Comparison of ENCODE assay signal across 12 mouse cellular contexts in genomic region chr12:100326732-100327131, GRCm38 (mm10).
A peak's percentile ranks its signal among the peaks of the same experiment; 100 is the strongest.
DNase-seq lines count a peak whose midpoint lies in the region; ATAC-seq and TF ChIP-seq lines count a peak whose summit lies in the region.
"Had no signal": no experiment of that assay in that cellular context is flagged by ENCODE, and none has a peak within 500 bp of the region (broad histone marks: within the 10 kb centered on the region; RNA-seq: fewer than 3 reads in every experiment).

No protein-coding gene starts in this region.

- H3K27me3 ChIP-seq in limb, embryonic 15.5 days: no peaks in the 10 kb centered on the region
- H3K27me3 ChIP-seq in limb, embryonic 10.5 days (ENCODE audit: low read depth, poor library complexity, severe bottlenecking): no peaks in the 10 kb centered on the region
- H3K27me3 ChIP-seq in myocyte (ENCODE audit: control insufficient read depth, insufficient read depth, insufficient read length): no peaks in the 10 kb centered on the region
- no peaks in the 10 kb centered on the region for H3K27me3 ChIP-seq in midbrain, embryonic 11.5 days (ENCODE audit: control insufficient read depth, insufficient read depth, low read length)

- H3K9ac ChIP-seq in limb, embryonic 15.5 days: no peak overlapping the region
- H3K9ac ChIP-seq in midbrain, embryonic 11.5 days (ENCODE audit: low read length): no peak overlapping the region

- H3ac ChIP-seq in myocyte (ENCODE audit: control insufficient read depth, insufficient read length): no peak overlapping the region

- peak; percentile 44 to 49 for DNase-seq in cerebellum, adult 18-20 months
- DNase-seq in cerebellum, postnatal 4 days (ENCODE audit: low spot score in 2 of 2): no peak
- DNase-seq in limb, embryonic 10.5 days (ENCODE audit: low spot score): no peak
- DNase-seq in cerebellum, adult 9-11 months: peak; percentile 70
- DNase-seq in frontal cortex, postnatal 36 days (ENCODE audit: low spot score in 2 of 2): no peak
- DNase-seq in midbrain, embryonic 11.5 days (ENCODE audit: low spot score, missing footprints): no peak
- DNase-seq: heart, postnatal 10 days; liver; midbrain, embryonic 14.5 days had no signal

- peaks cover 32% of the 10 kb centered on the region for H3K36me3 ChIP-seq in limb, embryonic 15.5 days
- peaks cover 22% of the 10 kb centered on the region for H3K36me3 ChIP-seq in limb, embryonic 10.5 days
- H3K36me3 ChIP-seq in myocyte (ENCODE audit: control insufficient read depth, insufficient read depth): no peaks in the 10 kb centered on the region
- no peaks in the 10 kb centered on the region; the same call in 1 of the 2 replicates for H3K36me3 ChIP-seq in midbrain, embryonic 11.5 days (ENCODE audit: control insufficient read depth, insufficient read depth, low read length)

- WGBS in limb, embryonic 15.5 days: 85% methylated on average over 2 of the region's 2 CpGs
- WGBS in limb, embryonic 10.5 days: 96% methylated on average over 2 of the region's 2 CpGs
- 90% methylated on average over 2 of the region's 2 CpGs for WGBS in midbrain, embryonic 11.5 days

- TF ChIP-seq POLR2A in myocyte (IDR thresholded peaks at IDR 0.05; ENCODE audit: insufficient read length, low read depth): no peak

- H3K79me2 ChIP-seq in myocyte (ENCODE audit: control insufficient read depth, insufficient read depth): no peaks in the 10 kb centered on the region

- H3K4me1 ChIP-seq in limb, embryonic 15.5 days: no peaks in the 10 kb centered on the region
- no peaks in the 10 kb centered on the region for H3K4me1 ChIP-seq in limb, embryonic 10.5 days
- no peaks in the 10 kb centered on the region for H3K4me1 ChIP-seq in midbrain, embryonic 11.5 days (ENCODE audit: control insufficient read depth, insufficient read depth, low read length)

- no peak overlapping the region for H3K27ac ChIP-seq in limb, embryonic 15.5 days
- H3K27ac ChIP-seq in limb, embryonic 10.5 days: no peak overlapping the region
- H3K27ac ChIP-seq in midbrain, embryonic 11.5 days (ENCODE audit: low read depth, low read length): no peak overlapping the region

- H3K9me3 ChIP-seq in limb, embryonic 15.5 days: no peaks in the 10 kb centered on the region
- no peaks in the 10 kb centered on the region for H3K9me3 ChIP-seq in limb, embryonic 10.5 days (replicated peaks)
- no peaks in the 10 kb centered on the region for H3K9me3 ChIP-seq in midbrain, embryonic 11.5 days (ENCODE audit: control insufficient read depth, low read length)

- H3K4me2 ChIP-seq in limb, embryonic 15.5 days: no peak overlapping the region
- H3K4me2 ChIP-seq in myocyte (ENCODE audit: low read depth): peak overlapping the region; percentile 38
- H3K4me2 ChIP-seq in midbrain, embryonic 11.5 days: no peak overlapping the region

- H3K4me3 ChIP-seq in limb, embryonic 15.5 days: no peak overlapping the region
- no peak overlapping the region for H3K4me3 ChIP-seq in limb, embryonic 10.5 days
- H3K4me3 ChIP-seq in myocyte: no peak overlapping the region
- no peak overlapping the region for H3K4me3 ChIP-seq in midbrain, embryonic 11.5 days (ENCODE audit: low read depth, low read length)

- peak; percentile 46; the same call in 1 of the 2 replicates for ATAC-seq in limb, embryonic 15.5 days (ENCODE audit: insufficient number of reproducible peaks, low FRiP score, low TSS enrichment, low read depth)
- ATAC-seq in midbrain, embryonic 11.5 days (ENCODE audit: low FRiP score): no peak
- ATAC-seq: activated CD4-positive, CD25-positive, alpha-beta regulatory T cell, adult 4 months had no signal

TF ChIP-seq in myocyte, 11 proteins besides CTCF, POLR2A, EP300 and RAD21:
- TF ChIP-seq POLR2AphosphoS2 (IDR thresholded peaks at IDR 0.05; ENCODE audit: insufficient read length, low read depth) (no peak), TCF12 (IDR thresholded peaks at IDR 0.05; ENCODE audit: insufficient read depth, poor library complexity, severe bottlenecking) (no peak), SRF (IDR thresholded peaks at IDR 0.05; ENCODE audit: control insufficient read depth, insufficient read length, low read depth) (no peak), REST (IDR thresholded peaks at IDR 0.05; ENCODE audit: insufficient read depth, insufficient read length) (no peak)

Comparison
In these comparisons a context has a peak if more than half of its experiments do, and no peak if none do; other contexts are left out.
1. DNase-seq: peak in cerebellum, adult 18-20 months (2 of 2) and cerebellum, adult 9-11 months (single experiment); none in cerebellum, postnatal 4 days (0 of 2), limb, embryonic 10.5 days (single experiment), frontal cortex, postnatal 36 days (0 of 2) and midbrain, embryonic 11.5 days (single experiment).